Mouse (Mus musculus) yolk sac, embryonic 10.5 days (tissue): ENCODE data around the gene Ferd3l.

Experiments used
- DNase-seq: peaks from one replicate; pipeline ENCODE4 v3.0.0-alpha.2; 2017; ENCODE audit warnings: low spot score

The Ferd3l gene

DNA sequence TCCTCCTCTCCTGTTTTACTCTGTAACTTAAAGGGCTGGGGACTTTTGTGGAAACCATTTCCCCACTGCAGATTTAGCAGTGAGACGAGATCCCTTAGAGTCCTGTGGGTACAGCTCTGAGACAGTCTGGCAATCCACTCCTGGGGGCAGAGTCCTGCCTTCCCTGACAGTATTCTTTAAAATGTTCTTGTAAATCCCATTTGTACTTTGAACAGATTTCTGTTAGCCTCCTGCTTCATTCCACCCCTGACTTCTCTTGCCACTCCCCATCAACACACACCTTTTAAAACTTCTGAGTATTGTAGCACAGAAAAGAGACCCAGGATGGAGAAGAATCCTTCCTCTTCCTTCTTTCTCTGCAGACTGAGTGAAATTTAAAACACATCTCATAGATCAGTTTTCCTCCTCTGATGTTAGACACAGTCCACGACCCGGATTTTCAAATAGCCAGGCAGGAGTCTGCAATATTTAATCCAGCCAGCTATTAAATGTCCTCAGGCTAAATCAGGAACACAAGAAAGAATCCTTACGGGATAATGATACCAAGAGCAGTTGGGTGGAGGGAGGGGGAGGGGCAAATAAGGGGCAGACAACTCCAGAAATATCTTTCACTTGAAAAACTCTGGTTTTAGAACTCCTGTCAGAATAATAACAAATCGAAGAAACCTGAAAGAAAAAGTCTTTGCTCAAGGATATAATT lies 37.6 kb downstream of the Ferd3l start:
- DNase-seq, result peak; percentile 9

DNA sequence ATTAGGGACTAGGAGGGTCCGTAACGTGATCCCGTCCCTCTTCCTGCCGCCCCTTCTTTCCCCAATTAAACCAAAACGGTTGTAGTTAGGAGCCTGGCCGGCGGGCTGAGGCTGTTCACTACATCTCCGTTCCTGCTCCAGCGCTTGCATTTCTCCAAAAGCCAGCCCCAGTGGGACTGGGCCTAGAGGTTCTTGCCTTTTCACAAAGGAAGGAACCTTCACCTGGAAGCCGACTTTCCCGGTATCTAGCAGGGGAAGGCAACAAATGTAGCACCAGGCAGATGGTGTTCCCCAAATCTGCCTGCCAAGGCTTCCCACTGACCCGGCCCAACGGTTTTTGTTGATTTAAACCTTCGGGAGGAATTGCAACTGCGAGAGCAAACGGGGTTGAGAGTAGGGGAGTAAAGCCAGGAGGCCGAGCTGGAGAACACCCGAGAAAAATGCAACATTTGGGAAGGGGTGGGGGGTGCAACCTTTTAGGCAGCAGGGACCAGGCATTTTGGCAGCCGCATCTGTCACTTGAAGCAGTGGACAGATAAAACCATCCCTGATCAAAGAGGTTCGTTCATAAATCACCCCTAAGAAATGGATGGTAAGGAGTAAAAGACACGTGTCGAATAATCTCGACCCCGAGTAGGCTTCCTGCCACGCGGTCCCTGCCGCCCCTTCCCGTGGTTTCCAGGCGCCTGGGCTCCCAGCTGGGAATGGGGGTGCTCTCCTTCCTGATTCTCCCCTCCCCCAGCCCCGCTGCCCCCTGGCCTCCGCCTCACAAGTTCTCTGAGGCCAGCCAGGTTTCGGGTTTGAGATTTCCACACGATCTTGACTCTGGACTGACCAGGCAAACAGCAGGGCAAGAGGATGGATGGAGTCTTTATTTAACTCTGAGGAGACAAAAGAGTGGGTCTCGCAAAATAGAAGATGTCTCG lies 38.5 kb downstream of the Ferd3l start:
- DNase-seq, result peak; percentile 29

DNA sequence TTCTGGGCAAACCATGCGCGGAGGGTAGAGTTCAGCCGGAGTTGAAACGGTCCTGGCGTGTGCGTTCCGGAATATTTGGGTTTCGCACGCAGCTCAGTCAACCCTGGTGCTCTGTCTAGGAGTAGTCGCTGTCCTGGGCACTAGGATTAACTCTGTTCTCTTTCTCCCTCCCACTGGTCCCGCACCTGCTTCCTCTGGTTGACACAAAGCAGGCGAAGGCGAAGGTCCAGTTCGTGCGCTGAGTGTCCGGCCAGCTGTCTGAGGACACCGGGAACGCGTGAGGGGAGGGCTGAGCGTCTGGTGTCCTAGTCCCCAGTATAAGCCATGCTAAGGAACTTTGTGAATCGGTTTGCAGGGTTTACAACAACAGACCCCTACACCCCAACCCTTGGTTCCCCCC lies 39.3 kb downstream of the Ferd3l start:
- peak; percentile 36 for DNase-seq

DNA sequence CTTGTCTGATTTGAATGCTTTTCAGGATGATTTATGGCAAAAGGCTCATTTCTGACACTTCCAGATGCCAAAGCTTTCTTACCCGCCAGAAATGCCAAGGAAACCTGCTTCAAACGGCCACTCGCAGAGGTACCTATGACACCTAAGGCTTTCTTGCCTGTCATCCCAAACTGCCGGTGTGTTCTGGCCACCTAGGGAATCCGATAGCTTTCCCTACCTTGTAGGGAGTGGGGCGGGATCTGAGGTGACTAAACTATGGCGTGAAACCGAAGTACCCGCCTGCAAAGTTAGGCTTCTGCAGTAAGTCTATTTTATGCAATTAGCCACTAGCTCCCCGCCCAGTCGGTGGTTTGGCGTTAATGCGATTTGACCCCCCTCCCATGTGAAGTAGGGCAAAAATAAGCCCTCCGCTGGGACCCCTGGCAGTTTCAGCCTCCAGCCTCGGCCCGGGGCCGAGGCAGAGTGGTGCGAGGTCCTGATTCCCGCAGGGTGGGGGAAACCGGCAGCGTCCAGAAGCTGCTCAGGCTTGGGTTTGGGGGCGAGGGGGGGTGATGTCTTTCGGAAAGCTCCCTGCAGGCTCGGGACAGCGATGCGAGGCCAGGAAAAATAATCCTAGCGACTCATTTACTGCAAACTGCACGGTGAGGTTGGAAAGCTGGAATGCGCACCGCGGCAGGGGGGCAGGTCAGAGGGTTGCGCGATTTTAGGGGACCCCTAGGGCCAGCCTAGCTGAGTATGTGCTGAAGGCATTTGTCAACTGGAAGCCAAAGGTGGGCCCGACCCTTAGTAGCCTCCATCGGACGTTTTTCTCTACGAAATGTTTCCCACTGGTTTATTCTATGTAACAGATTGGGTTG lies 40.0 kb downstream of the Ferd3l start:
- DNase-seq, result no peak

DNA sequence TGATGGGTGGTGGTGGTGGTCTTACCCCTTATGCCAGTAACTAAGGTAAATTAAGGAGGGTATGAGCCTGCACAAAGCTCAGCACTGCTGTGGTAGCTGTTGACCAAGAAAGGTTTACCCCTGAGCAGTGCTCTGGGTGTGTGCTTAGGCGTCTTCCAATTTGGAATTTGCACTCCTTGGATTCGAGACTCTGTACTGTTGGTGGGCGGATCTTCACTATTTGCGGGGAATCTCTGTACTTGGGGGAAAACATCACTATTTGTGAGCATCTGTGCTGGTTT lies 40.6 kb downstream of the Ferd3l start:
- no peak for DNase-seq
